Mouse (Mus musculus): ENCODE results near the gene Mettl15. TPM values are rescaled to one million over a fixed set of nuclear protein-coding genes. Genes with fewer than 3 reads are reported as not detected.

Mettl15 gene
- polyA plus RNA-seq, 1 experiment from 2014 or later = 10.0 TPM

DNA sequence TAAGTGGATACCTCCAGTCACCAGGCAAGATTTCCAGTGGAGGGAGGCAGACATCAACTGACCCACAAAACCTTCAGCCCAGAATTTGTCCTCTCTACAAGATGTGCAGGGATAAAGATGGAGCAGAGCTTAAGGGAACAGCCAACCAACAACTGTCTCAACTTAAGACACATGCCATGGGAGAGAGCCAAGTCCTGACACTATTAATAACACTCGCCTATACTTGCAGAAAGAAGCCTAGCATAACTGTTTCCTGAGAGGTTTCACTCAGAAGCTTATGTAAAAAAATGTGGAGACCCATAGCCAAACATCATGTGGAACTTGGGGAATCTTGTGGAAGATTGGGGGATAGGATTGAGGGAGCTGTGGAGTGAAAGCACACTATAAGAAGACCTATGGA, 124.4 kb downstream of the Mettl15 start:
- no peak overlapping the region for H3K27ac ChIP-seq
- no peak overlapping the region for H3K4me2 ChIP-seq (replicated peaks)
- H3K27me3 ChIP-seq = no peaks in the 10 kb centered on the region
- H3K36me3 ChIP-seq = no peaks in the 10 kb centered on the region
- no peak overlapping the region for H3K4me3 ChIP-seq (replicated peaks)
- WGBS = 88% methylated on average over 1 of the region's 1 CpGs
- H3K9me3 ChIP-seq = no peaks in the 10 kb centered on the region
- no peak overlapping the region for H3K9ac ChIP-seq (replicated peaks)
- ATAC-seq = no peak
- peaks cover 7% of the 10 kb centered on the region for H3K4me1 ChIP-seq (replicated peaks)

DNA sequence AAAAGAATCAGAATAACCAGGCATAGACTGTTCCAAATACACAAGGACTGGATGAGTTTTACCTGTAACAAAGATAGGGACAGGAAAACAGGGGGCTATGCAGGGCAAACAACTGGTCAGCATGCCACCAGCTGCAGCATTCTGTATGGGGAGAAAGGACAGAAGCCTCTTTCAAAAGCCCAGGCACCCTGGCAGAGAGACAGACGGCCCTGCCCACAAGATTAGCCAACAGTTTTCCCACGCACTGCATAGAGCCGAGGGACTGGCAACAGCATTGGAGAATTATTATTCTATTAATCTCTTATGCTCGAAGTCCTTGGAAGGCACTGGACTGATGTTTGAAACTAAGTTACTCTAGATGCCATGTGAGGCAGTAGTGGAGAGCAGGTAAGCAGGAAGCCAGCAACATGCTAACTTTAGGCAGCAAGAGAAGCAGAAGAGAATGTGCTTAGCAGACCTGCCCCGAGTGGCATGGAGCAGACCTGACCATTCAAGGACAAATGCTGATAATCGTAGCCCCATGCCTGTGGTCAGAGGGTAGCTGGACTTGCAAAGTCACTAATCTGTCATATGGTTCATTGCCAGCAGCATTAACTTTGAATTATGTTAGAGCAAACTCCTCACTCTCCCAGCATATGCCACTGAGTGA, 127.0 kb downstream of the Mettl15 start:
- H3K27me3 ChIP-seq = no peaks in the 10 kb centered on the region
- H3K4me1 ChIP-seq (replicated peaks) = peaks cover 7% of the 10 kb centered on the region
- 42% methylated on average over 6 of the region's 6 CpGs for WGBS
- H3K9ac ChIP-seq (replicated peaks) = no peak overlapping the region
- no peak overlapping the region for H3K4me2 ChIP-seq (replicated peaks)
- no peak overlapping the region for H3K27ac ChIP-seq
- H3K4me3 ChIP-seq (replicated peaks) = no peak overlapping the region
- peak; percentile 77 for ATAC-seq
- H3K9me3 ChIP-seq = no peaks in the 10 kb centered on the region
- H3K36me3 ChIP-seq = no peaks in the 10 kb centered on the region

DNA sequence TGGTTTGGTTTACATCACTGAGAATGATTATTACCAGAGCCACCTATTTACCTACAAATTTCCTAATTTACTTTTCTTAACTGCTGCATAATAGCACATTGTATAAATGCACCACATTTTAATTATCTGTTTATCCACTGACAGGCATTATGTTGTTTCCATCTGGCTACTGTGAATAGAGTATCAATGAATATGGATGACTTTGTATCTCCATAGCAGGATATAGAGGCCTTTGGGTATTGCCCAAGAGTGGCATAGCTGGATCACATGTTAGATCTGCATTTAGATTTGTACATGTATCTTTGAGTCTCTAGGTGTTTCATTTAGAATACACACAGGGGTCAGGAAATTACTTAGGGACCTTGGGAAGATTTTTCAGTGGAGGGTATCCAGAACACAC, 133.3 kb downstream of the Mettl15 start:
- no peaks in the 10 kb centered on the region for H3K27me3 ChIP-seq
- no peaks in the 10 kb centered on the region for H3K9me3 ChIP-seq
- no peak overlapping the region for H3K27ac ChIP-seq
- H3K4me2 ChIP-seq (replicated peaks) = no peak overlapping the region
- H3K4me1 ChIP-seq (replicated peaks) = no peaks in the 10 kb centered on the region
- 0 out of 2 replicates have a peak, but pooled peaks have one; percentile 60 for ATAC-seq
- no peak overlapping the region for H3K9ac ChIP-seq (replicated peaks)
- no peaks in the 10 kb centered on the region for H3K36me3 ChIP-seq
- H3K4me3 ChIP-seq (replicated peaks) = no peak overlapping the region

DNA sequence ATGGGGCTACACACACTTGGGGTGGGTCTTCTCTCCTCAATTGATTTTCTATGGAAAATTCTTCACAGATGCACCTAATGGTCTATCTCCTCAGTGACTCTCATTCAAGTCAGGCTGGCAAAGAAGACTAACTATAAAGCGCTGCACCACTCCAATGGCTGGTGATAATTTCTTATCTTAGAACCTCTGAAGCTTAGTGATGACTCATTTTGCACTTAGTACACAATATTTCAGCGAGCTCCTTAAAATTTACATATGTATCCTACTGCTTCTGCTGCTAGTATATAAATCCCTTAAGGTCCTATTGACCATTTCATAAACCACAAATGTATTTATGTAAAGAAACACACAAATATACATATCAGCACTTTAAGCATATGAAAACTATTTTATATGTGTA, 136.1 kb downstream of the Mettl15 start:
- Histone ChIP-seq H3K36me3 (no peaks in the 10 kb centered on the region), H3K9me3 (no peaks in the 10 kb centered on the region), H3K27ac (no peak overlapping the region), H3K27me3 (no peaks in the 10 kb centered on the region), H3K4me3 (replicated peaks) (no peak overlapping the region), H3K4me1 (replicated peaks) (no peaks in the 10 kb centered on the region), H3K4me2 (replicated peaks) (no peak overlapping the region), H3K9ac (replicated peaks) (no peak overlapping the region)
- no peak for ATAC-seq
- WGBS = 93% methylated on average over 2 of the region's 2 CpGs

DNA sequence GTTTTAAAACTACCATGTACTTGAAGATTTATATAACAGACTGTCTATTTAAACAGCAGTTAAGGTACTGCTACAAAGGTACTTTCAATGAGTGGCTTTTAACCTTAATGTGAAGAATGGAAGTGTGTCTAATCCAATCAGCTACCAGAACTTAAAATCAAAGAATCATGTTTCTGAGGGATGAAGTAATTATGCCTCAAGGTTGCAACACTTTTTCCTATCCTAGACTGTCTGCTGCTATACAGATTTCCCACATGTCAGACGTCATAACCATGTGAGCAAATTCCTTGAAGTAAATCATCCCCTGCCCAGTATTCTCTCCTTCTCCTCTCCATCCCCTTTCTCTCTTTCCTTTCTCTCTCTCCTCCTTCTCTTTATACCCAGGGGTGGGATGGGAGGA, 140.2 kb downstream of the Mettl15 start:
- Histone ChIP-seq H3K27ac (no peak overlapping the region), H3K9me3 (no peaks in the 10 kb centered on the region), H3K4me3 (replicated peaks) (no peak overlapping the region), H3K4me1 (replicated peaks) (no peaks in the 10 kb centered on the region), H3K27me3 (no peaks in the 10 kb centered on the region), H3K9ac (replicated peaks) (no peak overlapping the region), H3K4me2 (replicated peaks) (no peak overlapping the region), H3K36me3 (no peaks in the 10 kb centered on the region)
- WGBS = 61% methylated on average over 1 of the region's 1 CpGs
- no peak for ATAC-seq

DNA sequence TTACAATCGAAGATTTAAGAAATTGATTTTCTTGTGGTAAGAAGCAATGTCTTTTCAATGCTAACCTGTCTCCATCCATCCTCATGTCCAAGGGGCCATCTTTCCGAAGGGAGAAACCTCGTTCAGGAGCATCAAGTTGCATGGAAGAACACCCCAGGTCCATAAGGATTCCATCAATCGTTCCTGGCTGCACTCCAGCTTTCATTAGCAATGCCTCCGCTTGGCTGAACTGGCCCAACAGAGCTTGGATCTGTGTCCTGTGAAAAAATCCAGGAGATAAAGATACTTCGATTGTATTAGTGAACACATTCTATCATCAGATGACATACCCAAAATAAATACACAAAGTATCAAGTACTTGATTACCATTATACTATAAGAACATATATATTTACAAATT, 143.3 kb downstream of the Mettl15 start:
- H3K4me1 ChIP-seq (replicated peaks) = no peaks in the 10 kb centered on the region
- no peaks in the 10 kb centered on the region for H3K36me3 ChIP-seq
- no peak overlapping the region for H3K27ac ChIP-seq
- H3K4me3 ChIP-seq (replicated peaks) = no peak overlapping the region
- H3K4me2 ChIP-seq (replicated peaks) = no peak overlapping the region
- no peak for ATAC-seq
- 89% methylated on average over 6 of the region's 6 CpGs for WGBS
- no peaks in the 10 kb centered on the region for H3K9me3 ChIP-seq
- H3K9ac ChIP-seq (replicated peaks) = no peak overlapping the region
- H3K27me3 ChIP-seq = no peaks in the 10 kb centered on the region

DNA sequence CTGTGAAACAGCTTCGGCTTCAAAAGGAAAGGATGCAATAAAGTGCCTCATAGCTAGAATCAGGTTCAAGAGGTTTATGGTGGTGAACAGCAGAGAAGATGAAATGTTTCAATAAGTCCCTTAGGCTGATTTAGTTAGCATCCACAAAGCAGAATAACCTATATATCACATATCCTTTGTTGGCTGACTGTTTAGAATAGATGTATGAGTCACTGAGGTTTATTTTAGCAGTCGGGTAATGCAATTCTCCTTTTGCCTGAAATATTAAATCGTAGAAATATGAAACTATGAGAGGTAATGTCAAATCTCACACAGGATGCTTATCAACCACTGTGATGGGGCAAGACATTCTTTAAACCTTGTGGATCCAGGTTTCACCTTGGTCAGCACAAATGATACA, 149.8 kb downstream of the Mettl15 start:
- H3K4me2 ChIP-seq (replicated peaks) = no peak overlapping the region
- no peak for ATAC-seq
- no peak overlapping the region for H3K9ac ChIP-seq (replicated peaks)

DNA sequence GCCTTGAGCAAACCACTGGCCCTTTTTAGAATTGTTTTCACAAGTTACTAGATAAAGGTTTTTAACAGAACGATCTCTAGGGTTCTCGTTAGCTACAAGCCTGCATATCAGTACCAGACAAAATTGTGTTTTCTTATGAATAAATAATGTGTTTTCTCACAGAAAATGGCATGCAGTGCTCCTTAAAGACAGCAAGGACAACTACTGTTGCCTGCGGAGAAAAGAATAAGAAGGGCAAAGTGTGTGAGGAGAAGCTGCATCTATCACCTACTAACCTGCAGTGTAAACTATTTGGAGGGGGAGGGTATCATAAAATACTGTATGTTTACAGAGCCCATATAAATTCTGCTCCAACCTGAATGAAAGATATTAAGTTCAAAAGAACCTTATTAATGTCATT, 150.6 kb downstream of the Mettl15 start:
- no peaks in the 10 kb centered on the region for H3K27me3 ChIP-seq
- H3K4me3 ChIP-seq (replicated peaks) = no peak overlapping the region
- no peak for ATAC-seq
- no peak overlapping the region for H3K27ac ChIP-seq
- H3K4me2 ChIP-seq (replicated peaks) = no peak overlapping the region
- H3K9me3 ChIP-seq = no peaks in the 10 kb centered on the region
- WGBS = 80% methylated on average over 3 of the region's 3 CpGs
- no peaks in the 10 kb centered on the region for H3K4me1 ChIP-seq (replicated peaks)
- H3K36me3 ChIP-seq = no peaks in the 10 kb centered on the region
- no peak overlapping the region for H3K9ac ChIP-seq (replicated peaks)

More for the DNA sequence above, 149.8 kb downstream of the Mettl15 start:
- 93% methylated on average over 3 of the region's 3 CpGs for WGBS
- H3K36me3 ChIP-seq = no peaks in the 10 kb centered on the region
- no peak overlapping the region for H3K27ac ChIP-seq
- no peaks in the 10 kb centered on the region for H3K4me1 ChIP-seq (replicated peaks)
- no peak overlapping the region for H3K4me3 ChIP-seq (replicated peaks)
- no peaks in the 10 kb centered on the region for H3K27me3 ChIP-seq
- no peaks in the 10 kb centered on the region for H3K9me3 ChIP-seq

DNA sequence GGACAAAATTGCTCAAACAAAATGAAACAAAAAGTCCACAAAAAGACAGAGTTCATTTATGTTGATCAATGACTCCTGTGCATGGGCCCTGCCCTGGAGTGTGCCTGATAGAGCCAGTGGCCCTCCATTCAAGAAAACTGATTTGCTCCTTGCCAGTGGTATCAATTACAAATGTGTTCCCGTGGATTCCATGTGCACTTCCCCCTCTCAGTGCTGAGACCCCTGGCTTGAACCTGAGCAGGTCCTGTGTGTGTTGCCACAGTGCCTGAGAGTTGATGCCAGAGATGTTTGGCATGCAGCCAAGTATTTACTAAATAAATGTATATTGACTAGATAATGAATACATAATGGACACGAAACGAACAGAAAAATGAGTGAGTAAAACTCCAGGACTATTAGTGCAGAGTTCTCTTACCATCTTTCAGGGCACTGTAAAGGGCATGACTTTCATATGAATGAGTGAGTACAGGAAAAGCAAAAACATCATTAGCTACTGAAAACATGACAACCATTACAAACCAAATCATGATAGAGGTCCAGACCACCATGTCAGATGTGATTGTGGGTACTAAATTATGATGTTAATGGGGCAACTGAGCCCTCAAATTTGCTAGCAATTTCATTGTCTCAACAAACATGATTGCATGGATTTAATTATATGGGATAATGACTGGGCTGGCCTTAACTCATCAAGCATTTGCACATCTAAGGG, 174.6 kb downstream of the Mettl15 start:
- H3K9me3 ChIP-seq = no peaks in the 10 kb centered on the region
- H3K36me3 ChIP-seq = no peaks in the 10 kb centered on the region
- H3K27ac ChIP-seq = no peak overlapping the region
- no peak overlapping the region for H3K4me2 ChIP-seq (replicated peaks)
- no peaks in the 10 kb centered on the region for H3K4me1 ChIP-seq (replicated peaks)
- 82% methylated on average over 3 of the region's 3 CpGs for WGBS
- H3K4me3 ChIP-seq (replicated peaks) = no peak overlapping the region
- H3K27me3 ChIP-seq = no peaks in the 10 kb centered on the region
- ATAC-seq = 0 out of 2 replicates have a peak, but pooled peaks have one; percentile 40
- H3K9ac ChIP-seq (replicated peaks) = no peak overlapping the region

DNA sequence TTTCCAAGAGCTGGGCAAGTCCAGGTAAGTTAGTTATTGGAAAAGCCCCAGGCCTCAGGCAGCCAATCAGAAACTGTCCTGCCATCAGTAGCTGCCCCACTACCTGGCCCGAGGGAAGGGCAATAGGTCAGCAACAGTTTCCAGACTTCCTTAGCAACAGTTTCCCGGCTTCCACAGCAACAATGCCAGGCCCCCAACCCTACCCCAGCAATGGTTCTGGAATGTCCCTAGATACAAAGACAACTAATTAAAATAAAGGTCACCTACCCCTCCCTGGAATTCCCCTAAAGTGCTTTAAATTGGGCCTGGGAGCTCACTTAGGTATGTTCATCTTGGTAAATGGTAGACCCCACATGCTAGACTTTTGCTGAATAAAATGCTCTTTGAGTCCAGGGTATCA, 230.9 kb downstream of the Mettl15 start:
- Histone ChIP-seq H3K36me3 (no peaks in the 10 kb centered on the region), H3K27me3 (no peaks in the 10 kb centered on the region), H3K9me3 (no peaks in the 10 kb centered on the region), H3K4me3 (replicated peaks) (no peak overlapping the region), H3K4me2 (replicated peaks) (no peak overlapping the region), H3K27ac (no peak overlapping the region), H3K4me1 (replicated peaks) (no peaks in the 10 kb centered on the region), H3K9ac (replicated peaks) (no peak overlapping the region)
- no peak for ATAC-seq
- WGBS = 72% methylated on average over 2 of the region's 2 CpGs

All from midbrain, embryonic 13.5 days (tissue).